Mouse (Mus musculus): ENCODE measurements around the gene Utrn. TPM values are rescaled to one million over a fixed set of nuclear protein-coding genes. Genes with fewer than 3 reads are reported as not detected.

The Utrn gene
- polyA plus RNA-seq, 1 experiment from 2014 or later: 68.1 TPM

GRCm38 (mm10) chr10:12701694-12702093 is 167.5 kb downstream of the Utrn start:
- no peak for ATAC-seq (ENCODE audit: insufficient read depth, low FRiP score, low read depth)
- H3K36me3 ChIP-seq: 0 out of 2 replicates have a peak, but pooled peaks cover 2% of the 10 kb centered on the region
- H3K27me3 ChIP-seq (replicated peaks): no peaks in the 10 kb centered on the region
- H3K4me1 ChIP-seq: no peaks in the 10 kb centered on the region
- no peak overlapping the region for H3K4me2 ChIP-seq
- H3K9me3 ChIP-seq: no peaks in the 10 kb centered on the region
- H3K4me3 ChIP-seq (replicated peaks): no peak overlapping the region
- H3K27ac ChIP-seq: no peak overlapping the region
- WGBS: 73% methylated on average over 7 of the region's 7 CpGs
- no peak overlapping the region for H3K9ac ChIP-seq

- no peak for ATAC-seq (ENCODE audit: insufficient read depth, low FRiP score, low read depth)
- Histone ChIP-seq H3K4me1 (no peaks in the 10 kb centered on the region), H3K9me3 (no peaks in the 10 kb centered on the region), H3K27me3 (replicated peaks) (no peaks in the 10 kb centered on the region), H3K36me3 (0 out of 2 replicates have a peak, but pooled peaks cover 5% of the 10 kb centered on the region), H3K4me2 (no peak overlapping the region), H3K9ac (no peak overlapping the region), H3K4me3 (replicated peaks) (no peak overlapping the region), H3K27ac (no peak overlapping the region)
- WGBS: 82% methylated on average over 3 of the region's 3 CpGs
Observed at GRCm38 (mm10) chr10:12700576-12700975, 168.6 kb downstream of the Utrn start.

- no peaks in the 10 kb centered on the region for H3K27me3 ChIP-seq (replicated peaks)
- no peak overlapping the region for H3K4me3 ChIP-seq (replicated peaks)
- H3K9ac ChIP-seq: no peak overlapping the region
- H3K27ac ChIP-seq: no peak overlapping the region
- H3K36me3 ChIP-seq: 0 out of 2 replicates have a peak, but pooled peaks cover 5% of the 10 kb centered on the region
- WGBS: 88% methylated on average over 3 of the region's 3 CpGs
- no peak overlapping the region for H3K4me2 ChIP-seq
- ATAC-seq (ENCODE audit: insufficient read depth, low FRiP score, low read depth): no peak
- no peaks in the 10 kb centered on the region for H3K4me1 ChIP-seq
- H3K9me3 ChIP-seq: no peaks in the 10 kb centered on the region
Observed at GRCm38 (mm10) chr10:12697902-12698301, 171.3 kb downstream of the Utrn start.

GRCm38 (mm10) chr10:12696704-12697103 is 172.5 kb downstream of the Utrn start:
- Histone ChIP-seq H3K27me3 (replicated peaks) (no peaks in the 10 kb centered on the region), H3K27ac (no peak overlapping the region), H3K36me3 (0 out of 2 replicates have a peak, but pooled peaks cover 5% of the 10 kb centered on the region), H3K4me1 (no peaks in the 10 kb centered on the region), H3K9ac (no peak overlapping the region), H3K9me3 (no peaks in the 10 kb centered on the region), H3K4me2 (no peak overlapping the region), H3K4me3 (replicated peaks) (no peak overlapping the region)
- WGBS: 86% methylated on average over 6 of the region's 6 CpGs
- ATAC-seq (ENCODE audit: insufficient read depth, low FRiP score, low read depth): no peak

- 31% methylated on average over 6 of the region's 6 CpGs for WGBS
- no peak overlapping the region for H3K4me3 ChIP-seq (replicated peaks)
- H3K4me1 ChIP-seq: no peaks in the 10 kb centered on the region
- H3K9ac ChIP-seq: no peak overlapping the region
- no peaks in the 10 kb centered on the region for H3K27me3 ChIP-seq (replicated peaks)
- no peak overlapping the region for H3K27ac ChIP-seq
- 0 out of 2 replicates have a peak, but pooled peaks cover 5% of the 10 kb centered on the region for H3K36me3 ChIP-seq
- no peak overlapping the region for H3K4me2 ChIP-seq
- H3K9me3 ChIP-seq: no peaks in the 10 kb centered on the region
- no peak for ATAC-seq (ENCODE audit: insufficient read depth, low FRiP score, low read depth)
Observed at GRCm38 (mm10) chr10:12694774-12695173, 174.4 kb downstream of the Utrn start.

GRCm38 (mm10) chr10:12690601-12691000 is 178.6 kb downstream of the Utrn start:
- no peak for ATAC-seq (ENCODE audit: insufficient read depth, low FRiP score, low read depth)
- Histone ChIP-seq H3K36me3 (0 out of 2 replicates have a peak, but pooled peaks cover 3% of the 10 kb centered on the region), H3K9ac (no peak overlapping the region), H3K27me3 (replicated peaks) (no peaks in the 10 kb centered on the region), H3K9me3 (no peaks in the 10 kb centered on the region), H3K27ac (no peak overlapping the region), H3K4me3 (replicated peaks) (no peak overlapping the region), H3K4me2 (no peak overlapping the region), H3K4me1 (no peaks in the 10 kb centered on the region)
- 18% methylated on average over 5 of the region's 5 CpGs for WGBS

GRCm38 (mm10) chr10:12685683-12686082 is 183.5 kb downstream of the Utrn start:
- Histone ChIP-seq H3K27ac (no peak overlapping the region), H3K4me1 (no peaks in the 10 kb centered on the region), H3K4me3 (replicated peaks) (no peak overlapping the region), H3K27me3 (replicated peaks) (no peaks in the 10 kb centered on the region), H3K9me3 (no peaks in the 10 kb centered on the region), H3K9ac (no peak overlapping the region), H3K36me3 (peaks cover 10% of the 10 kb centered on the region; the same call in 1 of the 2 replicates), H3K4me2 (no peak overlapping the region)
- no peak for ATAC-seq (ENCODE audit: insufficient read depth, low FRiP score, low read depth)

GRCm38 (mm10) chr10:12684018-12684417 is 185.1 kb downstream of the Utrn start:
- WGBS: 67% methylated on average over 3 of the region's 3 CpGs
- peaks cover 12% of the 10 kb centered on the region; the same call in 1 of the 2 replicates for H3K36me3 ChIP-seq

GRCm38 (mm10) chr10:12673309-12673708 is 195.9 kb downstream of the Utrn start:
- Histone ChIP-seq H3K4me3 (replicated peaks) (no peak overlapping the region), H3K4me1 (no peaks in the 10 kb centered on the region), H3K4me2 (no peak overlapping the region), H3K36me3 (peaks cover 9% of the 10 kb centered on the region; the same call in 1 of the 2 replicates), H3K9me3 (no peaks in the 10 kb centered on the region), H3K27me3 (replicated peaks) (no peaks in the 10 kb centered on the region), H3K9ac (no peak overlapping the region), H3K27ac (no peak overlapping the region)
- whole genome bisulfite sequencing: 73% methylated on average over 5 of the region's 5 CpGs
- ATAC-seq (ENCODE audit: insufficient read depth, low FRiP score, low read depth): no peak

More at GRCm38 (mm10) chr10:12684018-12684417, 185.1 kb downstream of the Utrn start:
- H3K4me2 ChIP-seq: no peak overlapping the region
- ATAC-seq (ENCODE audit: insufficient read depth, low FRiP score, low read depth): no peak
- no peak overlapping the region for H3K27ac ChIP-seq
- no peak overlapping the region for H3K9ac ChIP-seq
- no peaks in the 10 kb centered on the region for H3K9me3 ChIP-seq
- no peak overlapping the region for H3K4me3 ChIP-seq (replicated peaks)
- no peaks in the 10 kb centered on the region for H3K4me1 ChIP-seq
- no peaks in the 10 kb centered on the region for H3K27me3 ChIP-seq (replicated peaks)

GRCm38 (mm10) chr10:12671608-12672007 is 197.6 kb downstream of the Utrn start:
- 92% methylated on average over 9 of the region's 9 CpGs for WGBS
- Histone ChIP-seq H3K4me2 (no peak overlapping the region), H3K4me1 (no peaks in the 10 kb centered on the region), H3K9ac (no peak overlapping the region), H3K9me3 (no peaks in the 10 kb centered on the region), H3K27me3 (replicated peaks) (no peaks in the 10 kb centered on the region), H3K27ac (no peak overlapping the region), H3K4me3 (replicated peaks) (no peak overlapping the region), H3K36me3 (0 out of 2 replicates have a peak, but pooled peaks cover 5% of the 10 kb centered on the region)
- no peak for ATAC-seq (ENCODE audit: insufficient read depth, low FRiP score, low read depth)

- H3K9me3 ChIP-seq: no peaks in the 10 kb centered on the region
- no peaks in the 10 kb centered on the region for H3K27me3 ChIP-seq (replicated peaks)
- 91% methylated on average over 4 of the region's 4 CpGs for WGBS
- ATAC-seq (ENCODE audit: insufficient read depth, low FRiP score, low read depth): no peak
- no peak overlapping the region for H3K4me3 ChIP-seq (replicated peaks)
- H3K9ac ChIP-seq: no peak overlapping the region
- H3K27ac ChIP-seq: no peak overlapping the region
- H3K4me2 ChIP-seq: no peak overlapping the region
- peaks cover 13% of the 10 kb centered on the region for H3K36me3 ChIP-seq
- H3K4me1 ChIP-seq: no peaks in the 10 kb centered on the region
Observed at GRCm38 (mm10) chr10:12662035-12662434, 207.1 kb downstream of the Utrn start.

GRCm38 (mm10) chr10:12658023-12658744 is 211.0 kb downstream of the Utrn start:
- H3K36me3 ChIP-seq: peaks cover 11% of the 10 kb centered on the region
- peak; percentile 82 for ATAC-seq (ENCODE audit: insufficient read depth, low FRiP score, low read depth)

More at GRCm38 (mm10) chr10:12658023-12658744, 211.0 kb downstream of the Utrn start:
- no peaks in the 10 kb centered on the region for H3K9me3 ChIP-seq
- H3K4me2 ChIP-seq: no peak overlapping the region
- no peaks in the 10 kb centered on the region for H3K27me3 ChIP-seq (replicated peaks)
- no peaks in the 10 kb centered on the region for H3K4me1 ChIP-seq
- no peak overlapping the region for H3K9ac ChIP-seq
- H3K27ac ChIP-seq: peak overlapping the region; percentile 38; the same call in 1 of the 2 replicates
- 57% methylated on average over 8 of the region's 8 CpGs for WGBS
- no peak overlapping the region for H3K4me3 ChIP-seq (replicated peaks)
